Mouse (Mus musculus): Measurements from ENCODE around the gene Tshz3. TPM values are rescaled to one million over a fixed set of nuclear protein-coding genes. Genes with fewer than 3 reads are reported as not detected.

The Tshz3 gene
- total RNA-seq, 1 experiment from 2014 or later: 4.7 TPM

DNA sequence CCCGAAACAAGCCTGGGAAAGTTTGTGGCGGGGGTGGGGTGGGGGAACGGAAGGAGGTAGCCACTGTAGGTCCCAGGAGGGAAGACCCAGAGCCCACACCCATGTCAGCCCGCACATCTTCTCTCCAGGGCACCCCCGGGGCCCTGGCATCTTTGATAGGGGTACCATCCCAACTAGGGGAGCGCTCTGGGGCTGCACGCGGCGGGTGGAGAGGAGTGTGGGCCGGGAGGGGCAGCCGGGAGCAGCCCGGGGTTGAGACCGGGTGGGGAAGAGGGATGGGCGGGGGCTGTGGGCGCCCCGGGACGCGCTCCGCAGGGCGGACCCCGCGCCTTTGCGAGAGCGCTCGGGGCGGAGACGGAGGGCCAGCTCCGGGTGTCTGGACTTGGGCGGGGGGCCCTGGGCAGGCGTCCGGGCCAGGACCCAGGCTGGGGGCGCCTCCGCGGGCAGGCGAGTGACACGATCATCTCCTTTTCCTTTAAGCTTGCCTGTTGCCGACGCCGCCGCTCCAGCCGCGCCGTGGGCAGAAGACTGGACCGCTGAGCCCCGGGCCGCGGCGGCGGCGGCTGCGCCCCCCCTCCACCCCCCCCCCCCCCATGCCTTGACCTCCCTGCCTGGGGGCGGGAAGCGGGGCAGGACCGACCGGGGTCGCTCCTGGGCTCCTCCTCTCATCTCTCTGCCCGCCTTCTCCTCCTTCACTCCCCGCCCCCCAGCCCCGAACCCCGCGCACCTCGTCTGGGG lies 631 bp upstream of the Tshz3 start:
- DNase-seq: no peak

DNA sequence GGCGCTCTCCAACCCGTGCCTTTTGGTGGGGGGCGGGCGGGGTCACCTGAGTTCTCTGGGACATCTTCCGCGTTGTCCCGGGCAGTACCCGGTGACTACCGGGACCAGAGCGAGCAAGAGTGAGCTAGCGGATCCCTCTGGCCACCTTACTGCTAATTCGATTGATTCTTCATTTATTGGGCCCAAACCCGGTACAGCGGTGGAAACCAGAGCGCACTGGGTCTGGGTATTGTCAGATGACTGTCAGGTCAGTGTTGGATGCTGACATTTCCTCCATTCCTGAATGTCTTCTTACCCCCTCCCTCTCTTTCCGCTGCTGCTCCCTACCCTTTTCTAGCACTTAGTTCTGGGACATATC lies 650 bp downstream of the Tshz3 start:
- no peak for DNase-seq

DNA sequence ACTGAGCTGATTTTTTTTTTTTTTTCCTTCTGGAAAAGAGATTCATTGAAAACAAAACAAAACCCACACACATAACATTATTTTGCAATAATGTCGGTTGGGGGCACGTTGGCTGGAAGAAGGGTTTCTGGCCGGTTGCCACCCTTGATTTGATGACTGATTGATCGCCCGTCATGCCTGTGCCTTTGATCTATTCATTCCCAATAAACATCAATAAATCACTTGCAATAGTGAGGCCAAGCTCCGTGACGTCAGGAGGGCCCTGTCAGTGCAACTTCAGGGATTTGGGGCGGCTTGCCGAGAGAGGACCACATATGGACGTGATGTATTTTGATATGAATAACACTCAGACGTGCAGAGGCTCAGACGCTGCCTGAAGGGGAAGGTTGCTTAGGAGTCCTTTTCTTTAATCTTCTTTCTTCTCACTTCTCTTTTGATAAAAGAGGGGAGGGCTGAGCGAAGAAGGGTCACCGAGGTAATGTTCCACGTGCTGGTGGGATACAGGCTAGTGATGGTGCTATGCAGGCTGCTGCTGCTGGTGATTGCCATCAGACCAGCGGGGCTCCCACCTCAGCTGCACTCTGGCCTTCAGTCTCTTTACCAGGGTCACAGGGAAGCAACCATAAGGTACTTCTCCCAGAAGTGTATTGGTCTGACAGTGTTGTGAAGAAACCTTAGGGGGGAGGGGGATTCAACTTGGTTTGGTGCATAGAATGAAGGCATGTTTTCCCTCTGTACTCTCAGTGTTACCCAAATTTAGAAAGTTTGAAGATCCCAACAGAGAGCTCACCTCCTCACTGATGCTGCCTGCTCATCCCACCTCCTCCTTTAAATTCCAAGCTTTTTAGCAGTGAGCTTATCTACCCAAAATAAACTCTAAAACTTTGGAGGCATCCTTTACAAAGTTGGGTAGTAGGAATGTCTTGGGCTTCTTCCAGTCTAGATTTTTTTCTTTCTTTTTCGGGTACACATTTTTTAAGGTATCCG lies 1.4 kb downstream of the Tshz3 start:
- no peak for DNase-seq

DNA sequence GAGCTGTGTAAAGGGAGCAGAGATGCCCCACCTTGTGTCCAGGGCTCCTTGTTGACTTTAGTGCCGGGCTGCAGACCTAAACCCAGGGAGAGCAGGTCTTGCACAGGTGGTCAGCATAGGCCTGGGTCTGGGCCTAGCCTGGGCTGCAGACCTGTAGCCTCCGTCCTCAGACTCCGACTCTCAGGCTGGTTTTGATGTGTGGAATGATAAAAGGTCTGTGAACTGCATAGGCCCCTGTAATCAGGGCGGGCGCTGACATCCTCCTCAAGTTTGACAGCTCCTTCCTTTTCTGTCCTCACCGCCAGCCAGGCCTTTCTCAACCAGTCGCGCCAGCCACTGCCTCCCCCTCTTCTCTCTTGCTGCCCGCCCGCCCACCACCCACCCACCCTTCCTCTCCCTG lies 8.7 kb downstream of the Tshz3 start:
- no peak for DNase-seq

- no peak for DNase-seq
Observed at GRCm38 (mm10) chr7:36707266-36707665, 9.3 kb downstream of the Tshz3 start.

DNA sequence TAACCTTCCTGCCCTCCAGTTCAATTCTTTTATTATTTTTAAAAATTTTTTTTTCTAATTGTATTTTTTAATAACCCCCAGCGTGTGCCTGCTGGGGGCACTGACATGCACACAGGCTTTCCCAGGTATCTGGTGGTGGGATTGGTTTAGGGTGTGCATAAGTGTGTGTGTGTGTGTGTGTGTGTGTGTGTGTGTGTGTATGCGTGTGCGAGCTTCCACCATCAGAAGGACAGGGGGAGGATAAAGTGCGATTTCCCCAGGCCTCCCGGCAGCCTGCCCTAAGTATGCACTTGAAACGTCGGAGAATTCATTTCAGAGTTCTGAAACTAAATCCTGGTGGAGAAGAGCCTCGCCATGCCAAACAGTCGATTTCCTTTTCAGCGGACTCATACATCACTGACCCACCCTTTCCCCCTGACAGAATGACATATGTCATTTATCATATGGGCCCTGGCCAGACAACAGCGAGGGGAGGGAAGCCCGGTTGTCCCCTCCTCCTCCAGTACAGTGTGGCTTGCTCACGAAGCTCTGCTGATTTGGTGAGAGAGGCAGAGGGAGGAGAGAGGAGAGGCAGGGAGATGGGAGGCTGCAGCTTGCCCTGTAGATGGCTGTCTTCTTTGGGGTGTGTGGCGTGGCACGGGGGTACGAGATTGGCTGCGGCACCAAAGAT lies 9.9 kb downstream of the Tshz3 start:
- DNase-seq: no peak

DNA sequence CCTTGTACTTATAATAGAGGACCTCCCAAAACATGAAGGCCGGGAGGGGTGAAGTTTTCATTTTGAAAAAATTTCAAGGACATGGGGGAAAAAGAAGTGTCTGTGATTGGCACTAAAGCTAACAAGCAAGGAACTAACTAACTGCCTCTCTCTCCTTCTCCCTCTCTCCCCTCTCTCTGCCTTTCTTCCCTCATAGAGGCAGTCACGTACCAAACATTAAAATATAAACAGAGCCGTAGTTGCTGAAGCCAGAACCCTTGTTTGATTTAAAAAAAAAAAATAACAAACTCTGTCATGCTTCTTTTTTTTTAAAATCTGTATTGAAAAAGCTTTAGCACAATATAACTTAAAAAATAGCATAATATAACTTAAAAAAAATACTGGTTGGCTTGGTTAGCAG lies 10.9 kb downstream of the Tshz3 start:
- DNase-seq: no peak

- no peak for DNase-seq
Observed at GRCm38 (mm10) chr7:36709239-36709638, 11.3 kb downstream of the Tshz3 start.

DNA sequence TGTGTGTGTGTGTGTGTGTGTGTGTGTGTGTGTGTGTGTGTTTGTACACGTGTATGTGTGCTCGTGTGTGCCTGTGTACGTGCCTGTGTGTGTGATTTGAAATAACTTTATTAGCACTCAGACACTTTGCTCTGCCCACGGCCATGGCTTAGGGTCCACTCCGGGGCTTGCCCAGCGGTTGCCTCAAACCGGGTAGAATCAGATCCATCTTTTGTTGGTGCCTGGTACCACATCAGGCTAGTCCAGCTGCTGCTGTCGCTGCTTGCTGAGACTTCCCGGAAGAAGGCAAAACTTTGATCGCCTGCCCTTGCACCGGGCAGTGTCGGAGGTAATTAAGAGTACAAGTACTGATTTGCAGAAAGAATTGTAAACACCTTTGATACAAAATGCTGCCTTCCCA lies 12.1 kb downstream of the Tshz3 start:
- no peak for DNase-seq

- DNase-seq: no peak
Observed at GRCm38 (mm10) chr7:36710387-36710786, 12.5 kb downstream of the Tshz3 start.

GRCm38 (mm10) chr7:36711766-36712165 lies 13.8 kb downstream of the Tshz3 start:
- DNase-seq: peak; percentile 15

- DNase-seq: no peak
Observed at GRCm38 (mm10) chr7:36714323-36714722, 16.4 kb downstream of the Tshz3 start.

- DNase-seq: no peak
Observed at GRCm38 (mm10) chr7:36717192-36717591, 19.3 kb downstream of the Tshz3 start.

DNA sequence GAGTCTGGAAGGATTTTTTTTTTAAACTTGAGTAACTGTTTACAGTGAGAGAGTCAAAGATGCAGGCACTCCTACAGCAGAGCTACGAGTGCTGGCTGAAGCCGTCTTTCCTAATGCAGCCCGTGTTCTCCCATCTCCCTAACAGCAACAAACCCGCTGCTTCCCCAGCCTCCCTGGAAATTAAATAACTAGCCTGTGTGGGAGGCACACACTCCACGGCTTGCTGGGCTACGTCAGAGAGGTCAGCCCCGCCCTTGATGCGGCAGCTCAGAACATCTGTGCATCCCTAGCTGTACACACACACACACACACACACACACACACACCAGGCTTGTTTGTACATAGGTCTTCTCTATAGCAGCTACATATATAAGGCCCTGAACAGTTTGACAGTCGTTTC lies 22.9 kb downstream of the Tshz3 start:
- no peak for DNase-seq

- DNase-seq: no peak
Observed at GRCm38 (mm10) chr7:36736303-36737050, 38.6 kb downstream of the Tshz3 start.

- no peak for DNase-seq
Observed at GRCm38 (mm10) chr7:36751480-36751879, 53.6 kb downstream of the Tshz3 start.

- DNase-seq: no peak
Observed at GRCm38 (mm10) chr7:36767501-36768092, 69.7 kb downstream of the Tshz3 start.

GRCm38 (mm10) chr7:36773086-36773485 lies 75.2 kb downstream of the Tshz3 start:
- no peak for DNase-seq

- peak; percentile 22 for DNase-seq
Observed at GRCm38 (mm10) chr7:36776956-36777355, 79.0 kb downstream of the Tshz3 start.

- no peak for DNase-seq
Observed at GRCm38 (mm10) chr7:36778456-36778855, 80.5 kb downstream of the Tshz3 start.

GRCm38 (mm10) chr7:36784243-36784773 lies 86.4 kb downstream of the Tshz3 start:
- no peak for DNase-seq

All from adrenal gland, postnatal 25 days (tissue).